Mouse (Mus musculus) liver, postnatal 0 days (tissue): ENCODE data around the gene Kcnb1.

Experiments
- CTCF ChIP-seq: sonication (generic); IDR thresholded peaks from 2 replicates; pipeline ENCODE4 v1.5.1; 2016; ENCODE audit warnings: antibody characterized with exemption, low read depth
- EP300 ChIP-seq: IDR thresholded peaks from 2 replicates; pipeline ENCODE4 v1.6.1; 2016; ENCODE audit warnings: antibody characterized with exemption, low read depth, mild to moderate bottlenecking

DNA sequence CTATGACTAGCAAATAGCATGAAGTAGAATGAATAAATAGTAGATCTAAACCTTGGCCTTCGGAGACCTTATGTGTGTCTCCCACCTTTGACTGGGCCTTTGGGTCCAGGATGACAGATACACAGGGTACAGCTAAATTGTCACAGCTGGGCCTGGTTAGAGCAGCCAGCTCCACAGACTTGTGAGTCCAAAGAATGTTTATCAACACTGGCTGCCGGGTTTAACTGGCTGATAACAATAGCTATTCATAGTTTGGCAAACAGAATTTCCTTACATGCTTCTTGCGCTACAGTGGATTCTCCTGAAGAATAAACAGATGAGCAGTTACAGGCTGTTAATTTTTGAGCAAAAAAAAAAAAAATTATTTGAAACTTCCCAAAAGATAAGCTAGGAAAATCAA is 19.0 kb upstream of the Kcnb1 start:
- no peak for TF ChIP-seq CTCF
- TF ChIP-seq EP300 = no peak
